Mouse (Mus musculus) gastrocnemius, postnatal 14 days (tissue): ENCODE measurements around the gene Calu. TPM values are rescaled to one million over a fixed set of nuclear protein-coding genes. Genes with fewer than 3 reads are reported as not detected.
"Not testable (repeated sequence)": the region's sequence is repeated elsewhere in the genome, so short reads cannot be mapped to it uniquely, and the experiment has no call there.

Source experiments
- DNase-seq: peaks from one replicate; pipeline ENCODE4 v3.0.0; 2021; ENCODE audit warnings: mixed read lengths
- intact Hi-C: fragments of 180-260 bp; cut with DNase I; formaldehyde crosslinking; loops from one replicate; pipeline ENCODE4 v1.15.1; 2025; ENCODE audit warnings: low total_unique reads
- long read RNA-seq, 2 experiments: library from polyadenylated mRNA; stranded (forward); transcript quantifications; one replicate each; pipeline ENCODE4 v2.0.0; 2021
- total RNA-seq, 2 experiments: library from RNA; stranded (reverse); gene quantifications; 2 replicates each; pipeline ENCODE4 v1.2.3; 2021

The Calu gene
- total RNA-seq, result 100 to 1,000 TPM; 121 to 131 TPM
- long read RNA-seq, experiment 1, transcript Calu-201 (7 exons, 3,229 nt), result major isoform, 53 of 110 reads
- long read RNA-seq, experiment 1, transcript Calu-202 (7 exons, 2,670 nt), result minor isoform, 35 of 110 reads
- long read RNA-seq, experiment 1, partial matches to known transcripts, result 7 of 110 reads
- long read RNA-seq, experiment 1, other reads (novel, unspliced or antisense), result 15 of 110 reads
- long read RNA-seq, experiment 2, transcript Calu-202 (7 exons, 2,670 nt), result minor isoform, 49 of 128 reads
- long read RNA-seq, experiment 2, transcript Calu-201 (7 exons, 3,229 nt), result major isoform, 64 of 128 reads
- long read RNA-seq, experiment 2, partial matches to known transcripts, result 5 of 128 reads
- long read RNA-seq, experiment 2, other reads (novel, unspliced or antisense), result 10 of 128 reads

DNA sequence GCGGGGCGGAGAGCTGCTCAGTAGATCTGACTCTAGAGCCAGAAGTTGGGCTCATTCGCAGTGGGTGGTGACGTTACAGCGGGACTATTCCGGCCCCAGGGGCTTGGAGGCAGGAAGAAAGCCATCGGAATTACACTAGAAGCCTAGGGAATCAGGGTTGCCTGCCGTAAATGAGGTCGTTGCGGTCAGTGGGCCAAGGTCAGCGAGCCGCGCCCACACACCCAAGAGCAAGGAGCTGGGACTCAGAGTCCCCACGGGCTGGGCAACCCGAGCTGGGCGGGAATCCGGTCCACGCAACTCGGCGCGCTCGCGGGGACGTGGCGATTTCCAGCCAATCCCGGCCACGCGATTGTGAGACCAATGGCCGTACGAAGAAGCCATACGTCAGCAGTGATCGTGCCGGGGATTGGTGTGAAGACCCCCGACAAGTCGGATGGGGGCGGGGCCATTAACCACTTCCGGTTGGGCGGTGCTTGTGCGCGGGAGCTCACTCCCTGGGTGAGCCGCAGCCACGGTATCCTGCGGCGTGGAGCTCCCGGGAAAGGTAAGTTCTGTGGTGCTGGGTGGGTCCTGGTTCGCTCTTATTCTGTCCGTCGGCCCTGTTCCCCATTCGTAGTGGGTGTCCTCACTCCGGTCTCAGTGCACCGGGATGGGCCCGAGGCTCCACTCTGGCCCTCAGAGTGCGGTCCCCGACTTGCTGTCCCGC is at the start of gene Calu:
Calu (plus strand) TSS at position 405 of the 706 bp plus-strand sequence.
- intact Hi-C loops, result no loop called here
- DNase-seq, result peak; percentile 100

DNA sequence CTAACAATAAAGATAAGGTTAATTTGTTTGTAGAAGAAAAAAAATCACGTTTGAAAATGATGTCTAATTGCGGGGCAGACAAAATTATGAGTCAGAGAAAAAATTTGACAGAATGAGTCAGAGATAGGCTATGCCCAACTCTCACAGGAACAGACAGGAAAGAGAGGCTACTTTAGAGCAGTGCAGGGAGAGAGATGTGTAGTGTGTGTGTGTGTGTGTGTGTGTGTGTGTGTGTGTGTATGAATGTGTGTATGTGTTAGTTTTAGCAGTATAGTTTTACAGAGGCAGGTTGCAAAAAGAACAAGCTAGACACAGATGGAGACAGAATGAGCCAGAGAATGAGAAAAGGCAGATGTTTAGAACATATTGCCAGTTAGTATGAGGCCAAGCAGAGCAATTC is 48.8 kb upstream of the Calu start:
- intact Hi-C loops, result no loop called here
- no peak for DNase-seq

DNA sequence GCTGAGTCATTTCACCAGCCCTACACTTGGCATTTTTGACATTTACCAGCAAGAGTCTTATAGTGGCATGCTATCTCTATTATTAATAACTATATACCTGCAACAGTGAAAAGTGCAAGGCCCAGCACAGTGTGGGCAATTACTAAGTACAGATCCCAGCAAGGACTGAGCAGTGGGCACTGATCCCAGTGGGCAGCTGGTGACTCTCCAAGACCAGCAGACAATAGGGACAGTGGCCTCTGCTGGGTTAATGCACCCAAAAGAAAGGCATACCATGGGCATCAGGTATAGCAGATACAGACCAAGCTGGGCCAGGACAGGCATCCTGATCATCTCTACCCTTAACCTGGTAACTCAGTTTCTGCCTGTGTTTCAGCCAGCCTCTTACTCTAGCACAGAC is 44.6 kb upstream of the Calu start:
- no peak for DNase-seq
- intact Hi-C loops, result no loop called here

DNA sequence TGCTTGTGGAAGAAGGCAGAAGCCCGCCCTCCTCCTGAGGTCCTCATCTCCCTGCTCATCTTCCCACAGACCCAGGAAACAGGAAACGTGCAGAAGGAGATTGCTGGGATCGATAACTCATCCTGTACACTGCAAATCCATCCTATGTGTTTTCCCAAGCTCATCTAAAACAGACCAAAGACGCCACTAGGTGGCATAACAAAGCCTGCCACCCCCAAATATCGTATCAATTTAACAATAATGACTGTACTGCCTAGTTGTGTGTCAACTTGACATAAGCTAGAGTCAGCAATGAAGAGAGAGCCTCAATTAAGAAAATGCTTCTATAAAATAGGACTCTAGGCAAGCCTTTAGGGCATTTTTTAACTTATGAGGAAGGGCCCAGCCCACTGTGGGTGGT is 44.1 kb upstream of the Calu start:
- intact Hi-C loops, result no loop called here
- no peak for DNase-seq

DNA sequence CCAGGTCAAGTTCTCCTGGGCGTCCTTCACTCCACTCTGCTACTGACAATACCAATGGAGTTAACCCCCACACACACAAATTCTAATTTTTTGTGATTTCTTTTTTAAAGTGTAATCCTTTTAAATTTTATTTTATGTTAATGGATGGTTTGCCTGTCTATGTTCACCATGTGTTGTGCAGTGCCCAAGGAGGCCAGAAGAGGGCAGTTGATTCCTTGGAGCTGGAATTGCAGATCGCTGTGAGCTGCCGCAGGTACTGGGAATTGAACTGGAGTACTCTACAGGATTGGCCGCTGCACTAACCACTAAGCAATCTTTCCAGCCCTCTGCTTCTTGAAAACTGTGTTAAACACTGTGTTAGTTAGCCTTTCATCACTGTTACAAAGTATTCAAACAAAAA is 42.4 kb upstream of the Calu start:
- intact Hi-C loops, result no loop called here
- no peak for DNase-seq

DNA sequence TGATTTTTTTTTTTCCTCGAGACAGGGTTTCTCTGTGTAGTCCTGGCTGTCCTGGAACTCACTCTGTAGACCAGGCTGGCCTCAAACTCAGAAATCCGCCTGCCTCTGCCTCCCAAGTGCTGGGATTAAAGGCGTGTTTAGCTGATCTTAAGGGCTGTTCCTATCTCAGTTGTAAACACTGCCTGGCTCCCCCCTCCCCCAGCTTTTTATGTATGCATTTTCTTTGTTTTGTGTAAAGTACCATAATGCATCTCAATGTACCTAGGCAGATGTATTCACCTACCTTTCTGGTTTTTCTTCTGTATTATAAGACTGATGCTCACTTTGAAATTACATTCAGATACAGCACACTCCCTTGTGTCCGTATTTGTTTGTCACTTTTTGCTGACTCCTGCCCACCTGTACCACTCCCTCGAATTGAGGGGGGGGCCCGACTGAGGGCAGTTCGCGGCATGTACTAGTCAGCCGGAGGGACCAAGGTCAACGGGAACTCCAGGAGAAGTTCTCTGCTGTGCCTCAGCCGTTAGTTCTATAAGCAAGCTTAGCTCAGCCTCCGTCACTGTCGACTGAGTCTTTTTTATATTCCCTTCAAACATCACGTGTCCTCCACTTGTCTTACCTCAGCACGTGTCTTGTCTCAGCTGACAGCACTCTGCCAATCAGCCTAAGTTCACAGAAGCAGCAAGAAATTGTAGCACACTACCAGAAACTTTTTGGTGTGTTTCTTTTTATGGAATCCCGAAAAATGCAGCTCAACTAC is 38.8 kb upstream of the Calu start:
- no peak for DNase-seq
- intact Hi-C loops, result no loop called here

DNA sequence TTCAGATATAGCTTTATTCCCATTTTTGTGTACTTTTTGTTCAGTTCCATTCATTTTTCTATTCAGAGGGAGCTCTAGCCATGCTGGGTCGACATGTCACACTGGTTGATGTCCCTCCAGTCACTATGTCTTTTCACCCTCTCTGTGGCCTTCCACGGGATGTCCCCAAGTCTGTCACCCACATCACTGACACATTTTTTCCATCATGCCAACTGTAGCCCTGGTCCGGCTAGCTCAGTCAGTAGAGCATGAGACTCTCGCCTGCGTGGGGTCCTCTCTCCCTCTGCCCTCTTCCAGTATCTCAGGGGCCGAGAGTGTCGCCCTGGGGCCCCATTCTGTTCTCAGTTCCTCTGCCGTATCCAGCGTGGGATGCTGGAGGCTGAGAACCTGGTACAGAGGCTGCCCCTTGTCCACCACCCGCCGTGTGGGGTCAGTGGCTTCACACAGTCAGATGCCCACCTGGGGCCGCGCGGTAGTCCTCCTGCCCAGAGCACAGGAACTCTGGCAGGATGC is 34.1 kb upstream of the Calu start:
- no peak for DNase-seq
- intact Hi-C loops, result no loop called here

DNA sequence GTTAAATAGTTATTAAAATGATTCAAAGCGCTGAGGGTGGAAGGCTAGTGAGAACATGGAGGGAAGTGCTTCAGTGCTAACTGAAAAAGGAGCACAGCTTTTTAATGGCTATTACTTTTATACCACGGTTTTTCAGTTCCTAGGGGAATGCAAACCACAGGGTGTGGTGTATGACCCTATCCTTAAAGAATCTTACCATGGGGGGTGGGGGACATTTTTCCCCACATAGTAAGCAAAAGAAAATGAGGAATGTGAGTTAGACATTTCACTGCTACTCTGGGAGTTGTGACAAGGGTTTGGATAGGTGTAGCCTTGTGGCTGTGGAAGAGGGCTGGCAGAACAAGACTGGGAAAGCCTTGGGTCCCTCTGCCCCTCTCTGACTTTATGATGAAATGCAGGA is 30.6 kb upstream of the Calu start:
- intact Hi-C loops, result no loop called here
- DNase-seq, result no peak

DNA sequence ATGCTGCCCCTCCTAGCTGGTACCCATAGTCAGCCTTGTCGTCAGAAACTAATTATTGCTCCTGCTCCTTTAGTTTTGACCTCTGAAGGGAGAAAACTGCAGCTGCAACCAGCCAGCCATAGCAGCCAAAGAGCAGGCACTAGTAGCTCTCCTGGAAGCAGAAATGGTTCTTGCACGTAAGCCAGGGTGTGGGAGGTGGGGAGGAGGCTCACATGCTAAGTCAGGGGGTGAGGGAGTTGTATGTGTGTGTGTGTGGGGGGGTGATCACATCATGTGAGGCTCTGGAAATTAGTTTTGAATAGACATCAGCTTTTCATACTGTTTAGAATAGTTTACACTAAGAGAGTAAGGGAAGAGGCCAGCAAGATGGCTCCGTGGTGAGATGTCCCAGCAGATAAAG is 29.9 kb upstream of the Calu start:
- no peak for DNase-seq
- intact Hi-C loops, result no loop called here

DNA sequence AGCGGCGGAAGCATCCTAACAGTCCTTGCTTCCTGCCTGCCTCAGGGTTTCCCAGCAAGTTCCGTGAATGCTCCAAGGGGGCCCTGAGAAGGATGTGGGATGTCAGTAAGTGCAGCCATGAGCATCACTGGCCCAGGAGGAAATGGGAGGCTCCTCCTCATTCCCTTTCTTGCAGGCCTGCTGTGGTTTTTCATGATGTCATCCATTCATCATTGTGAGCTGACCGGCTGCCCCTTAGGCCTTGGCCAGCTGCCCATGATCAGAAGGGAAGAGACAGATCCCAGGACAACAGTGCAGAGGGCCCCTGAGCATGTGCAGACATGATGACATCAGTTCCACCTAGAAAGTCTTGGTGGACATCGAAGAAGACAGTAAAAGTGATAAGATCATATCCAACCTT is 29.0 kb upstream of the Calu start, which contains the start of gene Fam71f1:
Fam71f1 (plus strand) TSS at position 262 of the 400 bp plus-strand sequence.
- DNase-seq, result peak; percentile 25
- intact Hi-C loops, result no loop called here

DNA sequence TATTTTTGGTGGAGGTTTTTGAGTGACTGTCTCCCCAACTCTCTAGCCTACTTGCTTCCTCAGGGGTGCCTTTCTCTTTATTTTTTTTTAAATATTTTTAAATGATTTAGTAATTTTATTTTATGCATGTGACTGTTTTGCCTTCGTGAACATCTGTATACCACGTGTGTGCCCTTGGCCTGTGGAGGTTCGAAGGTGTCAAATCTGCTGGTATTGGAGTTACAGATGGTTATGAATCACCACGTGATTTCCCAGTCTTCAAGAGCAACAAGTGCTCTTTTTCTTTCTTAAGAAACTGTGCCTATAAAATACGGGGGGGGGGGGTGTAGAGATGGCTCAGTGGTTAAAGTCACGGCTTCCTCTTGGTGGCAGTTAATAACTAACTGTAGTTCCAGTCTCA is 26.3 kb upstream of the Calu start:
- intact Hi-C loops, result no loop called here
- DNase-seq, result no peak

DNA sequence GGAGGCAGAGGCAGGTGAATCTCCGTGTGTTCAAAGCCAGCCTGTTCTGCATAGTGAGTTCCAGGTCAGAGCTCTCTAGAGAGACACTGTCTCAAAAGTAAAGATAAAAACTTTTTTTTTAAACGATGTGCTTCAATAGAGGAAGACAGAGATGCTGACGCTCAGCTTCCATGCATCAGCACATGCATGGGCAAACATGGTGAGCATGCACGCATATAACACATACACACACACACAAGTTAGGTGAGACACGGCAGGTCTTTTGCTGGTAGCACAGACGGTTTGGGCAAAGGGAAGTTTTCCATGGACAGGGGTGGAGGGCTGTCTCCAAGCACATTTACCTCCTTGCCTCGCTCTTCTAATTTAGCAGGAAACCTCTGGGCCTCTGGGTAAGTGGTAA is 25.7 kb upstream of the Calu start:
- intact Hi-C loops, result no loop called here
- no peak for DNase-seq

DNA sequence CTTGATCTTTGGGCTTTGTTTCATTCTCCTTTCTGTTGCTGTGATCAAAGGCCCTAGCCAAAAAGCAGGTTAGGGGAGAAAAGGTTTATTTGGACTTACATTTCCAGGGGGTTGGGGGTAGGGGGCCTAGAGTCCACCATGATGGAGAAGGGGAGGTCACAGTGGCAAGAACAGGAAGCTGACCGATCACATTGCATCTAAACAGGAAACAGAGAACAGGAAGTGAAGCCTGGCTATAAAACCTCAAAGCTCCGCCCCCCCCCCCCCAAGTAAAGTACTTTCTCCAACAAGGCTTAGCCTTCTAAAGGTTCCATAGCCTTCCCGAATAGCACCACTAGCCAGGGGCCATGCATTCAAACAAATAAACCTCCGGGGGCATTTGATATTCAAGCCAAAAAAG is 25.1 kb upstream of the Calu start:
- DNase-seq, result no peak
- intact Hi-C loops, result no loop called here

DNA sequence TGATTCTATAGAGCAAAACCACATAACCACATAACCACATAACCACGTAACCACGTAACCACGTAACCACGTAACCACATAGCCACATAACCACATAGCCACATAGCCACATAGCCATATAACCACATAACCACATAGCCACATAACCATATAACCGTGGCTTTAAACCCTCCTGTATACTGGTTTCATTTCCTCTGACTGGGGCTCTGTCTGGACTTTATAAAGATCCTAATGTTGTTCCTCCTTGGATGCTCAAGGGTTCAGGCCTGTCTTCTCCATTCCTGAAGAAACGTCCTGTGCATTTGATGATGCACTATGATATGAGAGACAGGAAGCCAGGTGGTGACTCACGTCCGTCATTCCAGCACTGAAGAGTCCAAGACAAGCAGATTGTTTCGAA is 20.9 kb upstream of the Calu start:
- DNase-seq, result no peak
- intact Hi-C loops, result no loop called here

DNA sequence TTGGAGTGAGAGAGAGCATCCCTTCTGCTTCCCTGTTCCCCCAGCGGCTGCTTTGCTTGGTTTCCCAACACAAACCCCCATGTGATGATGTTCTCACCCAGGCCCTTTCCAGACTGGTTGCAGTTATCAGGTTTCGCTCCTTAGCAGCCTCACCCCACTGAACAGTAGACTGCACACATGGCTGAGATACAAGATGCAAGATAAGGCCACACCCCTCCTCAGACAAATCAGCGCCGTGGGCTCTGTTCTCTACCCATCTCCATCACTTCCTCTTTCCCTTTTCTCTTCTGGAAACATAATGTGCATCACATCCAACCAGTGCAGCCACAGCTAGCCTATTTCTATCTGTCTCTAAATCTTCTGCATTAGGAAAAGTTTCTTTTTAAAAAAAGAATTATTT is 18.4 kb upstream of the Calu start:
- DNase-seq, result no peak
- intact Hi-C loops, result no loop called here

DNA sequence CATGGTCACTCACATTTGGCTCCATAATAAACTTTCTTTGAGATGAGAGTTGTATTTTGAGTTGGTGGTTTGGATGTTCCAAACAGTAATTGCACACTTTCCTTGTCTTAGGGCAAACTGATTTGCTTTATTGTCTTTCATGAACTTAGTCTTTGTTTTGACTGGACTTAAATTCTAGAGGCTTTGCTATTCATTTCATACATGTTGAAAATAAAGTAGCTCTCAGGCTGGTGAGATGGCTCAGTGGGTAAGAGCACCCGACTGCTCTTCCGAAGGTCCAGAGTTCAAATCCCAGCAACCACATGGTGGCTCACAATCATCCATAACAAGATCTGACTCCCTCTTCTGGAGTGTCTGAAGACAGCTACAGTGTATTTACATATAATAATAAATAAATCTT is 1.4 kb upstream of the Calu start:
- DNase-seq, intact Hi-C loops: not testable (repeated sequence)

DNA sequence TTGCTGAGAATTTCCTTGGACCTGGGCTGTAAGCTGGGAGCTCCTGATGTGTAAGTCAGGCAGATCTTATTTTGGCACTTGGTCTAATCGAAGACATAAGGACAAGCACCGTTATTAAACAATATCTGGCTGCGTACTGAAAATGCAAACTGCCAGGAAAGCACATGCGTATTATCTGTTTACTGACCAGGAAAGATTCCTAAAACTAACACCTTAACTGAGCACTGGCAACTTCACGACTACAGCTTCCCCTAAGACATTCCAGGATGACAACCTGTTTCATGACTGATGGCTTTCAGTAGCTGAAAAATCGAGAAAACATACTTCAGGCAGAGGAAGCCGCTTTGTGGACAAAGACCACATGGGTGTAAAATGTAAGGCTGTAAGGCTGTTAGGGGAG is 680 bp upstream of the Calu start:
- intact Hi-C loops, result no loop called here

DNA sequence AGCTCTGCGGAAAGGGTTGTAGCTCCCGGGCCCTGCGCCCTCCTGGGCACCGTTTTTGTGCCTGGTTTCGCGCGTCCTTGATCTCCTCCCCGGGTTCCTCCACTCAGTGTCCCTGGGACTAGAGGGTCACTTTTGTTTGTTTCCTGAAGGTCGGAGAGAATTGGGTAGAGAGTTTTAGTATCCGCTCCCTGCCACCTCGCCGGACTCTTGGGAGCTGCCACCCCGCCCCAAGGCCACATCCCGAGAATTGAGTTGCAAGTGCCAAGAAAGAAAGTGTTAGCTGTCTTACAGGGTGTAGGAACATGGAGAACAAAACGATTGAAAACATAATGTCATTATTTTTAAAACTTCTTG is 479 bp downstream of the Calu start:
- DNase-seq, result no peak
- intact Hi-C loops, result no loop called here

More for the DNA sequence above, 680 bp upstream of the Calu start:
- no peak for DNase-seq

DNA sequence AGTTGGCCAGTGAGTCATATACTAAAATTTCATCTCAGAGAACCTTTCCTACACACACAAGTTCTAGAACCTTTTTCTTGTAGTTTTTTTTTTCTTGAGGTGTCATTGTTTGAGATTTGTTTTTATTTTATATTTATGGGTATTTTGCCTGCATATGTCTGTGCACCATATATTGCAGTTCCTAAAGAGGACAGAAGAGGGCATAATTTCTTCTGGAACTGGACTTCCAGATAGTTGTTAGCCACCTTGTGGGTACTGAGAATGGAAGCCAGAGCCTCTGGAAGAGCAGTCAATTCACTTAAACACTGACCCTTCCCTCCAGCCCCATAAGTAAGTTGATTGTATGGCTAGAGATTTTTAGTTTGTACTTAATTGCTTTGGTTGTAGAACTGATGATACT is 3.7 kb downstream of the Calu start:
- intact Hi-C loops, result no loop called here
- DNase-seq, result no peak

DNA sequence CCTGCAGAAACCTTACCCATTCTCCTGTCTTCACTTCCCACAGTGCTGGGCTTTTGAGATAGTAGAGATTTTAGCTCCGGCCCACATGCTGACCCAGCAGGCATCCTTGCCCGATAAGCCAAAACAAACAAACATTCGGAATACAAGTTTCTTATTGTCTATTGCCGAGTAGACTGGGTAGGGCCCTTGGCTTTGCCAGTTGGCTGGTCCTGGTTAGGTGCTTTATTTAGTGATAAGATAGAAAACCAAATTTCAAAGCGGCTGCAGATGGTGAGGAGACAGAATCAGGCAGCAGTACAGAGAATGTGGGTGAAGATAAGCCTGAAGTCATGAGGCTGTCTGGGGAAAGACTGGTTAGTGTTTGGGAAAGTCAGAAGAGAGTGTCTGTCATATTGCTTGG is 4.9 kb downstream of the Calu start:
- intact Hi-C loops, result no loop called here
- DNase-seq, result no peak
